Mouse (Mus musculus) G1E (cell line): ENCODE results near the gene Ntm.

Source experiments
- CTCF ChIP-seq: IDR thresholded peaks from 2 replicates; pipeline ENCODE4 v1.5.1; 2012; ENCODE audit warnings: low read depth, low read length, inconsistent platforms, mixed read lengths
- GATA1 ChIP-seq: IDR thresholded peaks from 2 replicates; pipeline ENCODE4 v1.6.1; 2012; ENCODE audit warnings: borderline replicate concordance, low read length, inconsistent platforms, mixed read lengths
- GATA2 ChIP-seq: IDR thresholded peaks from 2 replicates; pipeline ENCODE4 v1.6.1; 2012; ENCODE audit warnings: low read depth, low read length, inconsistent platforms, borderline replicate concordance

DNA sequence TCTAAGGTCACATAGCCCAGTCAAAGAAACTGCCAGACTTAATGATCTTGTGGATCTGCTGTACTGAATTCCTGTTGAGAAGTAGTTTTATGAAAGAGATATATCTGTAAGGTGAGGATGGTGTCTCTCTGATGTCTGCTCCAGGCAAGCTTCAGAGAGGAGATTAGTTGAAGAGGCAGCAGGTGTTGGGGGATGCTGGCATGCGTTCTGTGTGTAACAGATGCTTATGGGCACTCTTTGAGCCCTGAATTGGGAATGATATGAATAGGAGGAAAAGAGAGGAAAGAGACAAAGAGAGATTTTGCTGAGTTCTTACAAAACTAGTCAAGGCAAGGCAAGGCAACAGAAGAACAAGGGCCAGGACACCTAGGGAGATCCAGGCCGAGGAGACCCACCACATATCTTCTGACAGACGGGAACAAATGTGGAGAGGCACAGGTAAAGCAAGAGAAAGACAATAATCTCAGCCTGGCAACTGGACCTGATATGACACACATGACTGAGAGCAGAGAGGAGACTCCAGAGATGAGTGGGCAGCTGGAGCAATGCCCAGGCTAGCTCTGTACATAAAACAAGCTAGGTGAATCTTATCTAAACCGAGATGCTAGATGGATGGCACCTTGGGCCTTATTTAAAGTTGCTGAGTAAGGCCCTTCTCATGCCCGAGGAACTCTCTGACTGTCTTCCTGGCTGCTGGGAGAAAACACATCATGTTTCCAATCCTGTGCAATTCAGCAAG, 18.4 kb upstream of the Ntm start:
- TF ChIP-seq CTCF (no peak), GATA2 (no peak), GATA1 (no peak)
